Mouse (Mus musculus) layer of hippocampus, adult 9-11 months (tissue): Measurements from ENCODE around the gene Gm4836.
"Not testable (repeated sequence)": the region's sequence is repeated elsewhere in the genome, so short reads cannot be mapped to it uniquely, and the experiment has no call there.

ENCODE experiments used
- DNase-seq: peaks from one replicate; pipeline ENCODE4 v3.0.0; 2022

Gm4836 gene

GRCm38 (mm10) chrX:28293532-28293931 lies at the start of gene Gm4836:
Gm4836 (minus strand) TSS chrX:28293632.
- DNase-seq, result not testable (repeated sequence)
